Mouse (Mus musculus) cerebellum, adult 2 months (tissue): ENCODE measurements around the gene Pdss2. TPM values are rescaled to one million over a fixed set of nuclear protein-coding genes. Genes with fewer than 3 reads are reported as not detected.

ENCODE experiments used
- DNase-seq, 2 experiments: peaks; one replicate each; pipeline ENCODE4 v3.0.0; 2021
- H3K27ac ChIP-seq: fragments of 200-500 bp; 2 replicates; pipeline ENCODE4 v1.5.1; 2012; ENCODE audit warnings: low read length, control low read depth, inconsistent platforms; ENCODE audit not compliant: insufficient read depth
- H3K27me3 ChIP-seq: fragments of 200-500 bp; 2 replicates; pipeline ENCODE4 v1.6.1; 2012; ENCODE audit warnings: inconsistent platforms, mild to moderate bottlenecking, low read length, moderate library complexity; ENCODE audit not compliant: control insufficient read depth, insufficient read depth
- H3K4me1 ChIP-seq: fragments of 200-500 bp; 2 replicates; pipeline ENCODE4 v1.6.1; 2011; ENCODE audit warnings: low read length; ENCODE audit not compliant: control insufficient read depth, insufficient read depth
- H3K4me3 ChIP-seq: fragments of 200-500 bp; replicated peaks from 2 replicates; pipeline ENCODE3; 2011; ENCODE audit warnings: mild to moderate bottlenecking, low read depth, low read length, control low read depth; ENCODE audit not compliant: insufficient read depth
- CTCF ChIP-seq: fragments of 200-500 bp; IDR thresholded peaks from 2 replicates; pipeline ENCODE4 v1.5.1; 2011; ENCODE audit warnings: low read depth, mild to moderate bottlenecking, control low read depth, low read length, moderate library complexity, borderline replicate concordance; ENCODE audit not compliant: insufficient read depth
- POLR2A ChIP-seq: fragments of 200-500 bp; IDR thresholded peaks from 2 replicates; pipeline ENCODE4 v1.6.1; 2011; ENCODE audit warnings: low read length, control low read depth, borderline replicate concordance; ENCODE audit not compliant: insufficient read depth
- WGBS: fragments of 180-500 bp; shearing (Covaris S2); methylation state at CpG from one replicate; pipeline ENCODE4 v1.1.7; 2018; 5-methylcytosine and 5-hydroxymethylcytosine counted together
- polyA plus RNA-seq: library from polyadenylated mRNA; depleted of rRNA; stranded (reverse); fragments of >200 nt; gene quantifications from 2 replicates; pipeline ENCODE4 v1.2.3, GENCODE M21; 2012

Pdss2 gene
- polyA plus RNA-seq, 1 experiment = 13.7 TPM

DNA sequence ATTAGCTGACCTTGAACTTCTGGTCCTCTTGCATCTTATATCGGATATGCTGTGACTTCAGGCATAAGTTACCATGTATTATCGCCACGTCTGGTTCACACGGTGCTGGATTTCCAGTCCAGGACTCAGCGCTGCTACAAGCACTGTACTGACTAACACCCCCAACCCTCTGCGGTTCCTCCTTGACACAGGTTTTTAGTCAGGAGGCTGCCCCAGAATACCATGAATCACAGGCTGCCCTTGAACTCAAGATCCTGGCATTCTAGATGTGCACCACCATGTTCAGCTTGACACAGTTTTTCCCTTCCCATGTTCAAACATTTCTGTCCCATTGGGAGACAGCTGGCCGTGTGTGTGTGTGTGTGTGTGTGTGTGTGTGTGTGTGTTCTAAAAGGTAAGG lies 267.9 kb downstream of the Pdss2 start:
- no peak overlapping the region for H3K27ac ChIP-seq
- no peak overlapping the region for H3K4me3 ChIP-seq
- 91% methylated on average over 7 of the region's 7 CpGs for WGBS
- no peaks in the 10 kb centered on the region for H3K4me1 ChIP-seq
- no peak for DNase-seq
- no peaks in the 10 kb centered on the region for H3K27me3 ChIP-seq
- TF ChIP-seq CTCF (no peak), POLR2A (no peak)

DNA sequence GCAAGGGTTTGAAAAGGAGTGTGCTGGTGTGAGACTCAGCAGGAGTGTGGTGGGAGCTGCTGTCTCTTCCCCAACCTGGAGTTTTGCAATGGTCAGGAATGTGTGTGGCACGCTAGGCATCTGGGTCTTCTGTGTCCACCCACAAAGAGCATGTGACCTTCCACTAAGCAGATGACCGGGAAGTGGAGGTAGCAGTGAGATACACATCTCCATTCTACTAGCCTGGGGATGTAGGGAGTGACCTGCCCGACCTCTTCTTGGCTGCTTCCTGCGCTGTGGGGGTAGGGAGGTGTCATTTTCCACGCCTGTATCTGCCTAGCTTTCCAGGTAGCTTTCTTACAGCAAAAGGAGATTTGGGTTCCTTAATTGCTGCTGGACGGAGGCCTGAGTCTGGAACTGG lies 268.3 kb downstream of the Pdss2 start:
- Histone ChIP-seq H3K4me3 (no peak overlapping the region), H3K4me1 (no peaks in the 10 kb centered on the region), H3K27me3 (no peaks in the 10 kb centered on the region), H3K27ac (no peak overlapping the region)
- TF ChIP-seq POLR2A (no peak), CTCF (no peak)
- no peak for DNase-seq
- WGBS = 80% methylated on average over 6 of the region's 6 CpGs

DNA sequence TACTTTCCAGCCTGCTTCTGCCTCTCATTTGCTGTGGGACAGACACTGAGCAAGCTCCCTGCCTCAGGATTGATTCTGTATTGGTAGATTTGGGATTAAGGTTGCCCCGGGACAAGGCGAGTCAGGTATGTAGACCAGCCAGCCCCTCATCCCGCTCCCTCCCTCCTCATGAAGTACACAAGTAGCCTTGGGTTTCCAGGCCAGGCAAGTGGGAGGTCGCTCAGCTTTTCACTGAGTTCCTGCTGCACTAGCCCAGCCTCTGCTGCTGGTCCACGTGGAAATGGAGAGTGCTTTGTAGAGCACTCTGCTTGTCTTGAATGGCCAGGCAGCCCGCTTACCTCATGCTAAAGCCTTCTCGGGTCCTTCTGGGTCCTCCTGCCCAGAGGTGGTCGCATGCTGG lies 268.7 kb downstream of the Pdss2 start:
- 83% methylated on average over 8 of the region's 8 CpGs for WGBS

DNA sequence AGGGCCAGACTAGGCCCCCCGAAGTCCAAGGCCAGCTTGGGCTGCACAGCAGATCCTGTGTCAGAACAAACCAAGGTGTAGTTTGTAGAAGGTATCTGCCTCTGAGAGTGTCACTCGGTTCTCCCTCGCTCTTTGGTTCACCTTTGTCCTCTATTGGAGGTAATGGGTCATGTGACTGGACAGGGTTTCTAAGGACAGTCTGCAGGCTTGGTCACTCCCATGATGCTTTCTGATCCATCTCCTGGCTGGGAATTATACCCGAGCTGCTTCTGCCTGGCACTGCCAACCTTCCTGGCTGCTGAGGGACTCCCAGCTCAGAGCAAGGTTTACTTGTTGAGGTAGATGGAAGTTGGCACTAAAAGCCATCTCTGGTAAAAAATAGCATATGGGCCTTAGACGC lies 269.6 kb downstream of the Pdss2 start:
- DNase-seq = no peak
- WGBS = 35% methylated on average over 5 of the region's 5 CpGs
- no peaks in the 10 kb centered on the region for H3K4me1 ChIP-seq
- no peaks in the 10 kb centered on the region for H3K27me3 ChIP-seq
- H3K4me3 ChIP-seq = no peak overlapping the region
- no peak overlapping the region for H3K27ac ChIP-seq
- TF ChIP-seq POLR2A (no peak), CTCF (no peak)

More for the DNA sequence above, 268.7 kb downstream of the Pdss2 start:
- no peak for DNase-seq
- no peak overlapping the region for H3K4me3 ChIP-seq
- H3K4me1 ChIP-seq = no peaks in the 10 kb centered on the region
- H3K27me3 ChIP-seq = no peaks in the 10 kb centered on the region
- H3K27ac ChIP-seq = no peak overlapping the region
- TF ChIP-seq POLR2A (no peak), CTCF (no peak)

DNA sequence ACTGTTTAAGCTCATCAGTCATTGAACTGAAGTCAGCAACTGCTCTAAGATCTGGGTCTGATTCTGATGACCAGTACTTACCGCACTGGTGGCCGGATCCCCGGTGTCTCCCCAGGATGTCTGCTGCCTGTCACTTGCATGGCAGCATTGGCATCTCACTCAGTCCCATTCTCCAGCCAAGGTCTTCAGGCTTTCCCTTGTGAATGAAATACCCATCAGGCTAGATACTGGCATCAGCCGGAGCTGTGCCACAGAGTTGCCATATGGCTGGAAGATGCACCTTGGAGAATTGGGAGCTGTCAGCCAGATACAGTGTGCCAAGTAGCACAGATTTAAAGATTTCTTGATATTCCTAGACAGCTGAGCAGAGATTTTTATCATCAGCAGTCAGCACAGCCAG lies 281.3 kb downstream of the Pdss2 start:
- no peak for TF ChIP-seq POLR2A
- TF ChIP-seq CTCF = no peak
- Histone ChIP-seq H3K27ac (no peak overlapping the region), H3K4me3 (no peak overlapping the region), H3K4me1 (peaks cover 10% of the 10 kb centered on the region), H3K27me3 (0 out of 2 replicates have a peak, but pooled peaks cover 1% of the 10 kb centered on the region)
- 5% methylated on average over 4 of the region's 4 CpGs for WGBS
- DNase-seq = peak; percentile 57 to 76

DNA sequence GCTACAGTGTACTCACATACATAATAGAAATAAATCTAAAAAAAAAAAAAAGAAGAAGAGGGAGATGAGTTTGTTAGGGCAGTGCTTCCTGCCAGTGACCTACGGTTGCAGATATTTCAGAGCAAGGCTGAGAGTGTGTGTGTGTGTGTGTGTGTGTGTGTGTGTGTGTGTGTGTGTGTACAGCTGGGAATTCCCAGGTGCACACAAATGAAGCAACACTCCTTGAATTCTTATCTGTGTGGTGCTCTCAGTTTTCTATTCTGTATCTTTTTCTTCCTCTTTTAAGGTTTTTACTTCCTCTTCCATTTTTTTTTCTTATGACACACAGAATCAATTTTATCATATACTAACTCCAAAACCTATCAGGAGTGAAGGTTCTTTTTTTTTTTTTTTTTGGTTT lies 283.0 kb downstream of the Pdss2 start:
- WGBS = 95% methylated on average over 1 of the region's 1 CpGs
- TF ChIP-seq CTCF = no peak
- no peak for TF ChIP-seq POLR2A
- H3K27me3 ChIP-seq = 0 out of 2 replicates have a peak, but pooled peaks cover 1% of the 10 kb centered on the region
- no peak overlapping the region for H3K27ac ChIP-seq
- DNase-seq = no peak
- peaks cover 10% of the 10 kb centered on the region for H3K4me1 ChIP-seq
- no peak overlapping the region for H3K4me3 ChIP-seq

DNA sequence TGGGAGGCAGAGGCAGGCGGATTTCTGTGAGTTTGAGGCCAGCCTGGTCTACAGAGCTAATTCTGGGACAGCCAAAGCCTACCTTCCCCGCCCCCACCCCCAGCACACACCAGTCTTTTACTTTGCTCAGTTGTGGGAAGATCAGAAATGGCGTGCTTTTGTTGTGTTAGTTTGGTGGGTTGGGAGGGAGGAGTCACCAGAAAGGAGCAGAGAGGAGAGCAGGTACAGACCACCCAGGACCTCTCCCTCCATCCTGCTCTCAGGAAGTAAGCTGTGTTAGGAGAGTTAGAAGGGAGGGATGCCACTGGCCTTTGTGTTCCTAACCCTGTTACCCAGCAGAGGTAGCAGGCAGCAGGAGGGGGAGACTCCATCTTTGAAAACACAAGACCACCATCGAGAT lies 285.8 kb downstream of the Pdss2 start:
- no peak for TF ChIP-seq CTCF
- no peak for TF ChIP-seq POLR2A
- Histone ChIP-seq H3K27me3 (0 out of 2 replicates have a peak, but pooled peaks cover 1% of the 10 kb centered on the region), H3K4me3 (no peak overlapping the region), H3K4me1 (peaks cover 5% of the 10 kb centered on the region), H3K27ac (no peak overlapping the region)
- DNase-seq = no peak
- 84% methylated on average over 4 of the region's 4 CpGs for WGBS

DNA sequence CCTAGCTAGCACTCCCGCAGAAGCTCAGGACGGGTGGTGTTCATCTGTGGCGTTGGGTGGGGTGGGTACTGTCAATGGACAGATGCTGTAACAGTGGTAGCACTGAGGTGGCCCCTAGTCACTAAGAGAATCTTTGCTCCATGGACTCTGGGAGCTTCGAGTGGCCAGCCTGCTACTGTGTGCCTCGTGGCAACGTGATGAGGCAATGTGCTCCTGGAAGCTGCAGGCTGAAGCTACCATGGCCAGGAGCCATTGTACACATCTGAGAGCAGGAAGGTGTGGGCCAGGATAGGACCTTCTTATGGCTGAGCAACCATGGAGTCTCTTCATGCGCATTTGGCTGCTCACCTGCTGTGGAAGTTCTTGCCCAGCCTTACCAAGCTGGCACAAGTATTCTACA lies 287.9 kb downstream of the Pdss2 start:
- H3K4me3 ChIP-seq = no peak overlapping the region
- TF ChIP-seq POLR2A (no peak), CTCF (no peak)
- 0 out of 2 replicates have a peak, but pooled peaks cover 1% of the 10 kb centered on the region for H3K27me3 ChIP-seq
- H3K4me1 ChIP-seq = no peaks in the 10 kb centered on the region
- 88% methylated on average over 7 of the region's 7 CpGs for WGBS
- H3K27ac ChIP-seq = no peak overlapping the region
- DNase-seq = no peak
